Mouse (Mus musculus) right cerebral cortex, postnatal 4 days (tissue): ENCODE measurements around the gene Arxes2.

Experiments
- DNase-seq: peaks from one replicate; pipeline ENCODE4 v3.0.0-alpha.2; 2022

Gene Arxes2

DNA sequence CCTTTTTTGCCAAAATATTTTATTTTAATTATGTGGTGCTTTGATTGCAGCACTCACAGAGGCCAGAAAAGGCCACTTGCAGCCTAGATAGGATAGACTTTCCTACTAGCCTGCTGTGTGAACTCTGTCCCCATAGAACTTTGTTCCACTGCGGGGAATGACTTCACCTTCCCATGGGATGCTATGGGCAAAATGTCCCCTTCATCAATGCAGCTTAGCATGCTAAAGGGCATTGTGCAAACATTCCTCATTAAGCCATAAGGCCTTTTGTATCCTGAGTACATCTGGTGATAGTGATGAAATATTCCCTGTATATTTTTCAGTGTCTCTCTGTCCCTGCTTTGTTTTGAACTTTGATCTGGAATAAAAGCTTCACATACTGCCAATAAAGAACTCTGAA is 50.1 kb downstream of the Arxes2 start:
- no peak for DNase-seq
